Mouse (Mus musculus): ENCODE data around the gene Rcn3. TPM values are rescaled to one million over a fixed set of nuclear protein-coding genes. Genes with fewer than 3 reads are reported as not detected.

Gene Rcn3
- polyA plus RNA-seq, 1 experiment from 2014 or later: 245 TPM

DNA sequence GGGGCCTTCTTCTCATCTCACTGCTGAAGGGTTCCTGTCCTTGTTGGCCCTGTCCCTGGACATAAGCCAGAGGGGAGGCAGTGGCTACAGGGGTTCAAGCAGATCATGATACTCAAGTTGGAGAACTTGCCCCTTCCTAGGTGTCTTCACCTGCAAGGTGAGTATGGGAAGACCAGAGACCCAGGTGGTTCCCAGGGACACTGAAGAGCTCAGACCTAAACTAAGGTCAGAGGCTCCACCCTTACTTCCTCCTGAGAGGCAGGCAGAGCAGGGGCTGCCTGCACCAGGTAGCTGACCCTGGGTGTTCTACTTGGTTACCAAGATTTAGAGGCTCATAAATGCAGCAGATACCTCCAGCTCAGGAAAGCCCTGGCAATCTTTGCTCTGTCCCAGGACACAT lies 29.9 kb upstream of the Rcn3 start:
- no peak for ATAC-seq (ENCODE audit: insufficient number of reproducible peaks, low FRiP score, low TSS enrichment, low read depth)
- H3K36me3 ChIP-seq (ENCODE audit: control insufficient read depth, insufficient read depth, low read length): peaks cover 49% of the 10 kb centered on the region
- H3K27ac ChIP-seq (replicated peaks; ENCODE audit: low read depth, low read length): no peak overlapping the region
- no peak overlapping the region for H3K4me2 ChIP-seq (ENCODE audit: low read depth, severe bottlenecking)
- no peak overlapping the region for H3K4me3 ChIP-seq (ENCODE audit: low read depth, low read length)
- no peaks in the 10 kb centered on the region for H3K9me3 ChIP-seq (ENCODE audit: control insufficient read depth, low read length)
- no peaks in the 10 kb centered on the region for H3K27me3 ChIP-seq (ENCODE audit: control insufficient read depth, insufficient read depth, low read length)
- H3K9ac ChIP-seq (ENCODE audit: low read length): no peak overlapping the region
- peaks cover 29% of the 10 kb centered on the region for H3K4me1 ChIP-seq (ENCODE audit: control insufficient read depth, insufficient read depth, low read length)
- no peak for DNase-seq (ENCODE audit: low spot score)

DNA sequence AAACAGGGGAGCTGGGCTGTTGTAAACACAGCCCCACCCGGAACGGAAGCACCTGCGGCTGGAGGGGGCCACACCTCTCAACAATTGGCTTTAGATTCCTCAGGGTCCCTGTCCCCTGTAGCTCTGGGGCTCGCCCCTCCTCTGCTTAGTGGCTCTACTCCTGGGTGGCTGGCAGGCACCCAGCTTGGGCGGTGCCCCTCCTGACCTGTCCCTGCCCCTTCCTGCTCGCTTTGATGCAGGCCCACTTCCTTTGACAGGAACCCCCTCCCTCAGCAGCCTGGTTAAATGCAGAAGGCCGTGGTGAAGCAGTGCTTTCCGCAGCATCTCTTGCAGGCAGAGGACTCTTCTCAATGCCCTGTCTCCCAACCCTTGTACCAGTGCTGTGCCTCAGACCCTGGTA lies 29.4 kb upstream of the Rcn3 start:
- ATAC-seq (ENCODE audit: insufficient number of reproducible peaks, low FRiP score, low TSS enrichment, low read depth) (no peak), DNase-seq (ENCODE audit: low spot score) (no peak)
- no peaks in the 10 kb centered on the region for H3K27me3 ChIP-seq (ENCODE audit: control insufficient read depth, insufficient read depth, low read length)
- peaks cover 23% of the 10 kb centered on the region for H3K4me1 ChIP-seq (ENCODE audit: control insufficient read depth, insufficient read depth, low read length)
- H3K27ac ChIP-seq (replicated peaks; ENCODE audit: low read depth, low read length): no peak overlapping the region
- H3K9ac ChIP-seq (ENCODE audit: low read length): peak overlapping the region; percentile 27; the same call in 1 of the 2 replicates
- no peak overlapping the region for H3K4me3 ChIP-seq (ENCODE audit: low read depth, low read length)
- H3K9me3 ChIP-seq (ENCODE audit: control insufficient read depth, low read length): no peaks in the 10 kb centered on the region
- WGBS: 68% methylated on average over 8 of the region's 8 CpGs
- H3K36me3 ChIP-seq (ENCODE audit: control insufficient read depth, insufficient read depth, low read length): peaks cover 44% of the 10 kb centered on the region
- H3K4me2 ChIP-seq (ENCODE audit: low read depth, severe bottlenecking): no peak overlapping the region

DNA sequence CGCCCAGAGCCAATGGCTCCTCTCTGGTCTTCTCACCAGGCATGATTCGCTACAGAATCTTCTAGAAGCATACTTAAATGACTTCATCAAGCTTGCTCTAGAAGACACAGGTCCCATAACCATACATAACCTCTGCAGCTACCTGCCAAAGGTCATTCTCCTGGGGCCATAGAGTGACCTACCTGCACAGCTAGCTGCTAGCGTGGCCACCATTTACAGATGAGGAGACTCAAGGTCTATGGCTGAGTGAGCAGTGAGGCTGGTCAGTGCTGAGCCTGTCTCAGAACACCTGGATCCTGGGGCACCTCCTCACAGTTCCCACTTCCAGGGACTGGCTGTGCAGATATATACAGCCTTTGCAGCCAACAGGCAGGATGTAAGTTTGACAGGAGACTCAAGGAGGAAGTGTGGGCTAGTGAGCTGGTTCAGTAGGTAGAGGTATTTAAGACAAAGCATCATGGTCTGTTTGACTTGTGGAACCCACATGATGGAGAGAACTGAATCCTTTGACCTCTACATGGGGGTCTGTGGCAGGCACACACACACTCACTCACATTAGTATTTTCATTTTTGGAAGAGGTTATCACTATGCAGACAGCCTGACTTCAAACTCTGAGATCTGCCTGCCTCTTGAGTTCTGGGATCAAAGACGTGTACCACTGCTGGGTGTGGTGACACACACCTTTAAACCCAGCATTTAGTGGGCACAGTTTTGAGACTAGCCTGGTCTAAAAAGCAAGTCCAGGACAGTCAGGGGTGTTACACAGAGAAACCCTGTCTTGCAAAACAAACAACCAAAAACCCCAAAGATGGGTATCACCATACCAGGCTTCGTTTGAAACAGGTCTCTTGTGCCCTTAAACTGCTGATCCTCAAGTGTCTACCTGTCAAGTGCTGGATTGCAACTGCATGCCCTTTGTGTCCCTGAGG lies 28.0 kb upstream of the Rcn3 start:
- Histone ChIP-seq H3K27ac (replicated peaks; ENCODE audit: low read depth, low read length) (0 out of 2 replicates have a peak overlapping the region, but pooled peaks have one; percentile 36), H3K4me3 (ENCODE audit: low read depth, low read length) (no peak overlapping the region), H3K9ac (ENCODE audit: low read length) (no peak overlapping the region)

DNA sequence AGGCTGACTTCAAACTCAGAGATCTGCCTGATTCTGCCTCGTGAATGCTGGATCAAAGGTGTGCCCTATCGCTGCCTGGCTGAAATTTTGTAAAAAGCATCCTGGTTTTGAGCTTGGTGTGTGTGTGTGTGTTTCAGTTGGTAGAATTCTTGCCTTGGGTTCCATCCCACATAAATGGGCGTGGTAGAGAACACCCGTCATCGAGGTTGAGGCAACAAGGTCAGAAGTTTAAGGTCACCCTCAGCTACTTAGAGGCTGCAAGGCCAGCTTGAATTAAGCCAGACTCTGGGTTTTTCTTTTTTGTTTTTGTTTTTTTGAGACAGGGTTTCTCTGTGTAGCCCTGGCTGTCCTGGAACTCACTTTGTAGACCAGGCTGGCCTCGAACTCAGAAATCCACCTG lies 26.3 kb upstream of the Rcn3 start:
- ATAC-seq (ENCODE audit: insufficient number of reproducible peaks, low FRiP score, low TSS enrichment, low read depth): no peak
- H3K27me3 ChIP-seq (ENCODE audit: control insufficient read depth, insufficient read depth, low read length): no peaks in the 10 kb centered on the region
- no peak overlapping the region for H3K4me3 ChIP-seq (ENCODE audit: low read depth, low read length)
- no peak overlapping the region for H3K9ac ChIP-seq (ENCODE audit: low read length)
- H3K9me3 ChIP-seq (ENCODE audit: control insufficient read depth, low read length): no peaks in the 10 kb centered on the region
- peaks cover 11% of the 10 kb centered on the region for H3K4me1 ChIP-seq (ENCODE audit: control insufficient read depth, insufficient read depth, low read length)
- H3K36me3 ChIP-seq (ENCODE audit: control insufficient read depth, insufficient read depth, low read length): peaks cover 30% of the 10 kb centered on the region
- no peak overlapping the region for H3K27ac ChIP-seq (replicated peaks; ENCODE audit: low read depth, low read length)
- no peak overlapping the region for H3K4me2 ChIP-seq (ENCODE audit: low read depth, severe bottlenecking)
- no peak for DNase-seq (ENCODE audit: low spot score)
- WGBS: 90% methylated on average over 6 of the region's 6 CpGs

More for the DNA sequence above, 28.0 kb upstream of the Rcn3 start:
- WGBS: 81% methylated on average over 5 of the region's 5 CpGs
- DNase-seq (ENCODE audit: low spot score) (no peak), ATAC-seq (ENCODE audit: insufficient number of reproducible peaks, low FRiP score, low TSS enrichment, low read depth) (no peak)
- Histone ChIP-seq H3K9me3 (ENCODE audit: control insufficient read depth, low read length) (no peaks in the 10 kb centered on the region), H3K4me2 (ENCODE audit: low read depth, severe bottlenecking) (no peak overlapping the region), H3K36me3 (ENCODE audit: control insufficient read depth, insufficient read depth, low read length) (peaks cover 30% of the 10 kb centered on the region), H3K4me1 (ENCODE audit: control insufficient read depth, insufficient read depth, low read length) (peaks cover 11% of the 10 kb centered on the region), H3K27me3 (ENCODE audit: control insufficient read depth, insufficient read depth, low read length) (no peaks in the 10 kb centered on the region)

DNA sequence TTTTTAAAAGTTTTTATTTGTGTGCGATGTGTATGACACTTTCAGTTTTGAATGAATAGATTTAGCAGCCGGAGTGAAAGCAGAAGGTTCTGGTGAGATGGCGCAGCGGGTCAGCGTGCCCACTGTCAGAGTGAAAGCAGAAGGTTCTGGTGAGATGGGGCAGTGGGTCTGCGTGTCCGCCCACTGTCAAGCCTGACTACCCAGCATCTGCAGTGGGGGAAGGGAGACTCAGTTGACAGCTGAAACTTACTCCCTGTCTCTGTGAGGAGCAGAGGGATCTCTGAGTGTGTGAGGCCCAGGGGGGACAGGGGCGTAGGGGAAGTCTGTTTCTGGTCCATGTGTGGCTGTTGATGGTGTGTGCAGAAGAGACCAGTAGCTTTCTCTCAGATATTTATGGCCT lies 25.5 kb upstream of the Rcn3 start:
- H3K27ac ChIP-seq (replicated peaks; ENCODE audit: low read depth, low read length): no peak overlapping the region
- DNase-seq (ENCODE audit: low spot score) (no peak), ATAC-seq (ENCODE audit: insufficient number of reproducible peaks, low FRiP score, low TSS enrichment, low read depth) (no peak)
- 86% methylated on average over 8 of the region's 8 CpGs for WGBS
- H3K4me1 ChIP-seq (ENCODE audit: control insufficient read depth, insufficient read depth, low read length): peaks cover 5% of the 10 kb centered on the region; the same call in 1 of the 2 replicates
- H3K9me3 ChIP-seq (ENCODE audit: control insufficient read depth, low read length): no peaks in the 10 kb centered on the region
- no peak overlapping the region for H3K4me3 ChIP-seq (ENCODE audit: low read depth, low read length)
- H3K9ac ChIP-seq (ENCODE audit: low read length): no peak overlapping the region
- no peak overlapping the region for H3K4me2 ChIP-seq (ENCODE audit: low read depth, severe bottlenecking)
- peaks cover 24% of the 10 kb centered on the region for H3K36me3 ChIP-seq (ENCODE audit: control insufficient read depth, insufficient read depth, low read length)
- H3K27me3 ChIP-seq (ENCODE audit: control insufficient read depth, insufficient read depth, low read length): no peaks in the 10 kb centered on the region

DNA sequence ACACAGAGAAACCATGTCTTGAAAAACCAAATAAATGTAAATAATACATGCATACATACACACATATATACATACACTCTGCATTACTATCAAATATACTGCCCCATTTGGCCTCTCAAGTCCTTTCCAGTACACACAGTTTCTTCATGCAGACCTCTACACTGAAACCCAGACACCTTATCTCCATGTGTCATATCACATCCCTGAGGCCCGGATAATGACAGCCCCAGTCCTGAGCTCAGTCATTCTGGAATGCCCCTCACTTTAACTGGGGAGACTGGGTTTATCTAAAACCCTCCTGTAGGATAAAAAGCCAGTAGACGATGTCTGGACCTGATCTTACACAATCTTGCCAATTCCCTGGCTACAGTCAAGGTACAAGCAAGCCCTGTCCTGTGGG lies 21.5 kb upstream of the Rcn3 start:
- ATAC-seq (ENCODE audit: insufficient number of reproducible peaks, low FRiP score, low TSS enrichment, low read depth) (no peak), DNase-seq (ENCODE audit: low spot score) (no peak)
- H3K27ac ChIP-seq (replicated peaks; ENCODE audit: low read depth, low read length): no peak overlapping the region
- H3K36me3 ChIP-seq (ENCODE audit: control insufficient read depth, insufficient read depth, low read length): no peaks in the 10 kb centered on the region
- H3K27me3 ChIP-seq (ENCODE audit: control insufficient read depth, insufficient read depth, low read length): no peaks in the 10 kb centered on the region
- no peaks in the 10 kb centered on the region for H3K9me3 ChIP-seq (ENCODE audit: control insufficient read depth, low read length)
- H3K4me3 ChIP-seq (ENCODE audit: low read depth, low read length): no peak overlapping the region
- no peak overlapping the region for H3K4me2 ChIP-seq (ENCODE audit: low read depth, severe bottlenecking)
- no peaks in the 10 kb centered on the region for H3K4me1 ChIP-seq (ENCODE audit: control insufficient read depth, insufficient read depth, low read length)
- 92% methylated on average over 2 of the region's 2 CpGs for WGBS
- no peak overlapping the region for H3K9ac ChIP-seq (ENCODE audit: low read length)

DNA sequence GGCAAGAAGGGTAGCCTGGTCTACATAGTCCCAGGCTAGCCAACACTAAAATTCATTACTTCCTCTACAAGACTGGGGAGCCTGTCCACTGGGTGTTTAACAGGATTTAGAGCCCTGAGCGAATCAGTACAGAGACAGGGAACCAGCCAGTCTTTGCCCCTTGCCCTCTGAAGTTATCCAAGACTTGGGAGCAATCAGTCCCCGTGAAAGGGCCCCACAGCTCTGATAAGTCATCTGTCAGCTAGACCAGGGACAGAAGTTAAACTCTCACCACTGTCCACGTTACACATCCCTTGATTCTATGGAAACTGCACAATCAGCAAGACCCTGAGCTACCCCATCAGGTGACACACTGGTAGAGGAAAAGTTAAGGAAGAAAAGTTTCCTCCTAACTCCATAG lies 20.5 kb upstream of the Rcn3 start:
- H3K27me3 ChIP-seq (ENCODE audit: control insufficient read depth, insufficient read depth, low read length): no peaks in the 10 kb centered on the region
- DNase-seq (ENCODE audit: low spot score): no peak
- no peak overlapping the region for H3K4me2 ChIP-seq (ENCODE audit: low read depth, severe bottlenecking)
- no peaks in the 10 kb centered on the region for H3K36me3 ChIP-seq (ENCODE audit: control insufficient read depth, insufficient read depth, low read length)
- H3K27ac ChIP-seq (replicated peaks; ENCODE audit: low read depth, low read length): no peak overlapping the region
- H3K4me3 ChIP-seq (ENCODE audit: low read depth, low read length): no peak overlapping the region
- H3K9me3 ChIP-seq (ENCODE audit: control insufficient read depth, low read length): no peaks in the 10 kb centered on the region
- ATAC-seq (ENCODE audit: insufficient number of reproducible peaks, low FRiP score, low TSS enrichment, low read depth): no peak
- WGBS: 62% methylated on average over 3 of the region's 3 CpGs
- no peaks in the 10 kb centered on the region for H3K4me1 ChIP-seq (ENCODE audit: control insufficient read depth, insufficient read depth, low read length)
- H3K9ac ChIP-seq (ENCODE audit: low read length): no peak overlapping the region

DNA sequence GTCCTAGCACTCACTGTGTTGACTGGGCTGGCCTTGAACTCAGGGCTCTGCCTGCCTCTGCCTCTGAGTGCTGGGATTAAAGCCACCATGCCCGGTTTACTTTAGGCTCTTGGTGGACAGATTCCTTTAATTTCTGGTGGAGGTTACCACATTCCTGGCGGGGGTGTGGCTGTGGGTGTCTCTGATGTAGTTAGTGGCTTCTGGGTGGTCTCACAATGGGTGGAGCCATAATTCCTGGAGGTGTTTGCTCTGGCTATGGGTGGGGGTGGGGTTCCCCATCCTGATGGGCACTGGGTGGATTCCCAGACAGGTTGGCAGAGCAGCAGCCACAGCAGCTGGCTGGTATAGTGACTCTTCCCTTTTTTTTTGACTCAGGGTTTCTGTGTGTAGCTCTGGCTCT lies 19.9 kb upstream of the Rcn3 start:
- Histone ChIP-seq H3K9me3 (ENCODE audit: control insufficient read depth, low read length) (no peaks in the 10 kb centered on the region), H3K27me3 (ENCODE audit: control insufficient read depth, insufficient read depth, low read length) (no peaks in the 10 kb centered on the region), H3K27ac (replicated peaks; ENCODE audit: low read depth, low read length) (no peak overlapping the region), H3K4me3 (ENCODE audit: low read depth, low read length) (no peak overlapping the region), H3K9ac (ENCODE audit: low read length) (no peak overlapping the region), H3K36me3 (ENCODE audit: control insufficient read depth, insufficient read depth, low read length) (no peaks in the 10 kb centered on the region), H3K4me2 (ENCODE audit: low read depth, severe bottlenecking) (no peak overlapping the region), H3K4me1 (ENCODE audit: control insufficient read depth, insufficient read depth, low read length) (no peaks in the 10 kb centered on the region)
- WGBS: 69% methylated on average over 2 of the region's 2 CpGs
- DNase-seq (ENCODE audit: low spot score) (no peak), ATAC-seq (ENCODE audit: insufficient number of reproducible peaks, low FRiP score, low TSS enrichment, low read depth) (no peak)
